Mouse (Mus musculus): ENCODE measurements around the gene Aox4. TPM values are rescaled to one million over a fixed set of nuclear protein-coding genes. Genes with fewer than 3 reads are reported as not detected.

Gene Aox4
- not detected in 2 replicates for polyA plus RNA-seq (2011; ENCODE audit: insufficient read depth, insufficient read length, low replicate concordance, missing spikeins)

DNA sequence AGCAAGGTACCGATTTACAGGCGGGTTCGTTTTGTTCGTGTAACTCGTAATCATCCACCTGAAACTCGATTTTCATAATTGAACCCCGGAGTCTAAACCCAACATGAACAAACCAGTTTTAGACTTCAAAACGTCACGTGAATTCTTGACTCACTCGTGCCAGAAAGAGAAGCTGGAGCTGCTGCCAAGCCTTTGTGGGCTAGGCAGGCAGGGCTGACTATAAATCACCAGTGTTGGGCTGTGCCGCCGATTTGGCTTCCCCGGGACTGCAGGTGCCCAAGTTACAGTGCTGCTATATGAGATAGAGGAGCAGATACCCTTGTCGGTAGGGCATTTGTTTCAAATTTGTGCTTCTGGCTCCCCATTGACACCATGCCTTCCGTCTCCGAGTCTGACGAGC, at the start of gene Aox4:
Gene Aox4, plus strand, starts transcription at position 195 of the 400 bp plus-strand sequence.
- H3K4me1 ChIP-seq (ENCODE audit: control insufficient read depth, insufficient read depth, low read length) = no peaks in the 10 kb centered on the region; the same call in 1 of the 2 replicates
- H3K4me3 ChIP-seq (replicated peaks; ENCODE audit: control insufficient read depth, low read depth, low read length) = no peak within 1 kb of the TSS

DNA sequence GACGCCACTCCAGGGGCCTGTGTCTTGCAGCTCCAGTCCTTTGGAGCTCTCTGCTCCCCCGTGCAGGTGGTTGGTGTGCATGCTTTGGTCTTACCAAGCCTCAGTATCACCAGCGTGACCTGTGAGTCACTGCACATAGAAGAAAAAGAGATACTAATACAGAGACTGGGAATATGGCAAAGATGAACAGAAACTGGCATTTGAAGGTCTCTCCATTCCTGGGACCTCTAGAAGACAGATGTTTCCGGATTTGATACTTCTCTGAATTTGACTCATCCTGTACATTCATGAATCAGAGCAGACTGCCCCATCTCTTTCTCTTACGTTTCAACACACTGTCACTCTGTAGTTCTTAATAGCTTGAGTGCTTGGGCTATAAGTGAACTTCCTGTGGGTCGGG, 40.3 kb upstream of the Aox4 start:
- WGBS = 57% methylated on average over 6 of the region's 6 CpGs

More for the DNA sequence above, at the start of gene Aox4:
- WGBS = 6% methylated on average over 17 of the region's 17 CpGs
- H3K27ac ChIP-seq (ENCODE audit: control insufficient read depth, insufficient read depth, low read depth, low read length, poor library complexity) = no peak within 1 kb of the TSS
- no peak for TF ChIP-seq CTCF (IDR thresholded peaks at IDR 0.05; ENCODE audit: control insufficient read depth, insufficient read depth, low read length)
- no peak for TF ChIP-seq POLR2A (IDR thresholded peaks at IDR 0.05; ENCODE audit: borderline replicate concordance, control insufficient read depth, low read depth, low read length)

DNA sequence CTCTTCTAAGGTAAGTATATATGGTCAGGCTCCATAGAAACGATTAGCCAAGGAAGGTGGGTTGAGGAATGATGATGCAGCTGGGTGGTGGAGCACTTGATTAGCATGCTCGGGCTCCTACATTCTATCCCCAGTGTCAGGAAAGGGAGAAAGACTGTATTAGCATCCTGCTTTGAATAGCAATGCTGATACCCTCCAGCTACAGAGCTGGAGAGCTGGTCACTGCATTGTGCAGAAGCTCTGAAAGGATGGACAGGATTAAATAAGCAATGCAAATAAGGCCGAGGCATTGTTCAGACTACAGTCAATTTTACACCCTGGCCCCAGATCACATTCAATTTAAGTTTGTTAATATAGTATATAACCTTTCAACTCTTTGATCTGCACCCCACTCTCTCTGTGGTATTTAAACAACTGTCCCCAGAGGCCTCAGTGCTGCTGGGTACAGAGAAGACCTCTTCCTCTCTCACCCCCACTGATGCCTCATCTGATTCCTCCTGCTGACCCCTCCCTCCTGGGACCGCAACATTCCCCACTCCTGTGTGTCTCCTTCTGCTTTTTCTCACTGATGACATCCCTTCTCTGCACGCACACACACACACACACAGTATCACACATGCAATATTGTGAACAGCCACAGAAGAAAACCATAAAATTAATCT, 21.6 kb upstream of the Aox4 start:
- no peak for TF ChIP-seq POLR2A (IDR thresholded peaks at IDR 0.05; ENCODE audit: borderline replicate concordance, control insufficient read depth, low read depth, low read length)
- no peak for TF ChIP-seq CTCF (IDR thresholded peaks at IDR 0.05; ENCODE audit: control insufficient read depth, insufficient read depth, low read length)
- Histone ChIP-seq H3K27ac (ENCODE audit: control insufficient read depth, insufficient read depth, low read depth, low read length, poor library complexity) (no peak overlapping the region), H3K4me1 (ENCODE audit: control insufficient read depth, insufficient read depth, low read length) (no peaks in the 10 kb centered on the region), H3K4me3 (replicated peaks; ENCODE audit: control insufficient read depth, low read depth, low read length) (no peak overlapping the region)
- WGBS = 66% methylated on average over 5 of the region's 5 CpGs

More for the DNA sequence above, 40.3 kb upstream of the Aox4 start:
- TF ChIP-seq CTCF (IDR thresholded peaks at IDR 0.05; ENCODE audit: control insufficient read depth, insufficient read depth, low read length) (no peak), POLR2A (IDR thresholded peaks at IDR 0.05; ENCODE audit: borderline replicate concordance, control insufficient read depth, low read depth, low read length) (no peak)
- Histone ChIP-seq H3K27ac (ENCODE audit: control insufficient read depth, insufficient read depth, low read depth, low read length, poor library complexity) (no peak overlapping the region), H3K4me3 (replicated peaks; ENCODE audit: control insufficient read depth, low read depth, low read length) (no peak overlapping the region), H3K4me1 (ENCODE audit: control insufficient read depth, insufficient read depth, low read length) (no peaks in the 10 kb centered on the region)

- 85% methylated on average over 12 of the region's 12 CpGs for WGBS
- Histone ChIP-seq H3K4me3 (replicated peaks; ENCODE audit: control insufficient read depth, low read depth, low read length) (no peak overlapping the region), H3K4me1 (ENCODE audit: control insufficient read depth, insufficient read depth, low read length) (no peaks in the 10 kb centered on the region), H3K27ac (ENCODE audit: control insufficient read depth, insufficient read depth, low read depth, low read length, poor library complexity) (no peak overlapping the region)
- TF ChIP-seq POLR2A (IDR thresholded peaks at IDR 0.05; ENCODE audit: borderline replicate concordance, control insufficient read depth, low read depth, low read length) (no peak), CTCF (IDR thresholded peaks at IDR 0.05; ENCODE audit: control insufficient read depth, insufficient read depth, low read length) (no peak)
Measured at GRCm38 (mm10) chr1:58194317-58194716, 15.9 kb upstream of the Aox4 start.

DNA sequence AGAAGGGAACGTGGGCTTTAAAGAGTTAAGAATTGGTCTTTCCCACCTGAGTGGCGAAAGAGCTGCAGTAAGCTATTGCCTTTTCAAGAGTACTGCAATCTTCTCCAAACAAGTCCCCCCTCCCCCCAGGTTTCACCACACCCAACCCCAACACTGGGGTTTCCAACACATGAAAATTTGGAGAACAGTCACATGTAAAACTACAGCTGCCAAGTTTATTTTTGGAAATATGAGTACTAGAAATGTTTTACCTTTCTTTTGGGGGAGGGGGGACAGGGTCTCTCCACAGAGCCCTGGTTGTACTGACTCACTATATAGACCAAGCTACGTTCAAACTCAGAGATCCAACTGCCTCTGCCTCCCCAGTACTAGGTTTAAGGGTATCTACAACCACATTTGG, 15.2 kb upstream of the Aox4 start:
- H3K4me3 ChIP-seq (replicated peaks; ENCODE audit: control insufficient read depth, low read depth, low read length) = no peak overlapping the region
- no peak overlapping the region for H3K27ac ChIP-seq (ENCODE audit: control insufficient read depth, insufficient read depth, low read depth, low read length, poor library complexity)
- WGBS = 39% methylated on average over 3 of the region's 3 CpGs
- no peaks in the 10 kb centered on the region for H3K4me1 ChIP-seq (ENCODE audit: control insufficient read depth, insufficient read depth, low read length)
- no peak for TF ChIP-seq CTCF (IDR thresholded peaks at IDR 0.05; ENCODE audit: control insufficient read depth, insufficient read depth, low read length)
- TF ChIP-seq POLR2A (IDR thresholded peaks at IDR 0.05; ENCODE audit: borderline replicate concordance, control insufficient read depth, low read depth, low read length) = no peak

- TF ChIP-seq POLR2A (IDR thresholded peaks at IDR 0.05; ENCODE audit: borderline replicate concordance, control insufficient read depth, low read depth, low read length) (no peak), CTCF (IDR thresholded peaks at IDR 0.05; ENCODE audit: control insufficient read depth, insufficient read depth, low read length) (no peak)
- 17% methylated on average over 10 of the region's 10 CpGs for WGBS
- Histone ChIP-seq H3K4me3 (replicated peaks; ENCODE audit: control insufficient read depth, low read depth, low read length) (no peak overlapping the region), H3K4me1 (ENCODE audit: control insufficient read depth, insufficient read depth, low read length) (no peaks in the 10 kb centered on the region), H3K27ac (ENCODE audit: control insufficient read depth, insufficient read depth, low read depth, low read length, poor library complexity) (no peak overlapping the region)
Measured at GRCm38 (mm10) chr1:58195541-58195940, 14.7 kb upstream of the Aox4 start.

GRCm38 (mm10) chr1:58197023-58197422, 13.2 kb upstream of the Aox4 start:
- no peak overlapping the region for H3K27ac ChIP-seq (ENCODE audit: control insufficient read depth, insufficient read depth, low read depth, low read length, poor library complexity)
- TF ChIP-seq CTCF (IDR thresholded peaks at IDR 0.05; ENCODE audit: control insufficient read depth, insufficient read depth, low read length) (no peak), POLR2A (IDR thresholded peaks at IDR 0.05; ENCODE audit: borderline replicate concordance, control insufficient read depth, low read depth, low read length) (no peak)
- WGBS = 84% methylated on average over 9 of the region's 9 CpGs
- H3K4me1 ChIP-seq (ENCODE audit: control insufficient read depth, insufficient read depth, low read length) = no peaks in the 10 kb centered on the region
- H3K4me3 ChIP-seq (replicated peaks; ENCODE audit: control insufficient read depth, low read depth, low read length) = no peak overlapping the region

- Histone ChIP-seq H3K27ac (ENCODE audit: control insufficient read depth, insufficient read depth, low read depth, low read length, poor library complexity) (no peak overlapping the region), H3K4me3 (replicated peaks; ENCODE audit: control insufficient read depth, low read depth, low read length) (no peak overlapping the region), H3K4me1 (ENCODE audit: control insufficient read depth, insufficient read depth, low read length) (no peaks in the 10 kb centered on the region)
- 79% methylated on average over 4 of the region's 4 CpGs for WGBS
- no peak for TF ChIP-seq POLR2A (IDR thresholded peaks at IDR 0.05; ENCODE audit: borderline replicate concordance, control insufficient read depth, low read depth, low read length)
- TF ChIP-seq CTCF (IDR thresholded peaks at IDR 0.05; ENCODE audit: control insufficient read depth, insufficient read depth, low read length) = no peak
Measured at GRCm38 (mm10) chr1:58198386-58198785, 11.8 kb upstream of the Aox4 start.
